Mouse (Mus musculus): ENCODE data around the gene Hook1. TPM values are rescaled to one million over a fixed set of nuclear protein-coding genes. Genes with fewer than 3 reads are reported as not detected.

Hook1 gene
- 7.6 and 10.2 TPM in 2 replicates for polyA plus RNA-seq (2012; rRNA removed)

DNA sequence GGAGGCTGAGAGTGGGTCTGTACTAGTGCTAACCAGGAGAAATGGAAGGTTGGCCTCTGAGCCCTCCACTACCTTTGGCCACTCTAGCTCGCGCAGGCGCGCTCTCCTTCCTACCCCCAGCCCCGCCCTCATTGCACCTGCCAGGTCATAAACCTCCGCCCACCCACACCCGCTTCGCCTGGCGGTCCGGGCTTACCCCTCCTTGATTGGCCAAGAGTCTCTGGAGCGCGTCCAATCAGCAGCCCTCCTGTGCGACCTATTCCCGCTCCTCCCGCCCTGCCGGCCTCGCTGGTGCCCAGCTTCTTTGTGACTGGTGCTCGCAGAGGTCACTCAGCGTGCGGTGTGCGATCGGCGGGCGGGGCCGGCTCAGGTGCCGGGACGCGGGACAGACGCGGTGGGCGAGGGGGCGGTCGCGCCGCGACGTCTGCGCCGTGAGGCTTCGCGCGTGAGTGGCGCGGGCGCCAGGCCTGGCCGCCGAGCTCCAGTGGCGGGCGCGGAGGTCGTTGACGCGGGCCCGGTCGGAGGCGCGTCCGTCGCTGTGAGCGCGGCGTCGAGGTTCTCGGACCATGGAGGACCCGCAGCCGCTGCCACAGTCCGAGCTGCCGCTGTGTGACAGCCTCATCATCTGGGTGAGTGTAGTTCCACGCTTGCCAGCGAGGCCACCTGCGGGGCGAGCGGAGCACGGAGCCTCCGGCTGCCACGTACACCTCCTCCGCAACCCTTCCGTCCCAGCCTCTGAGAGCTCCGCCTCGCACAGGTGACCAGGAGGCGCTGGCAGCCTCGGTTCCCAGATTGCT is at the start of gene Hook1:
Hook1 (plus strand) TSS at position 313 of the 797 bp plus-strand sequence.
- no peaks in the 10 kb centered on the region for H3K36me3 ChIP-seq (ENCODE audit: control insufficient read depth, insufficient read depth, low read length)
- H3K27ac ChIP-seq (ENCODE audit: insufficient read depth, low read depth, low read length), result peak within 1 kb of the TSS; percentile 91
- DNase-seq, result peak; percentile 98
- no peaks in the 10 kb centered on the region; the same call in 1 of the 2 replicates for H3K4me1 ChIP-seq (ENCODE audit: control insufficient read depth, insufficient read depth, low read length)
- WGBS, result 1% methylated on average over 82 of the region's 82 CpGs
- TF ChIP-seq CTCF (conservative IDR thresholded peaks at IDR 0.05; ENCODE audit: insufficient read depth, insufficient read length, low read depth, low read length) (no peak), POLR2A (IDR thresholded peaks at IDR 0.05; ENCODE audit: low read depth, low read length) (peak; percentile 51)
- no peaks in the 10 kb centered on the region for H3K27me3 ChIP-seq (replicated peaks; ENCODE audit: control insufficient read depth, insufficient read depth, low read length)
- H3K4me3 ChIP-seq (ENCODE audit: insufficient read depth, low read depth, low read length), result peak within 1 kb of the TSS; percentile 100

DNA sequence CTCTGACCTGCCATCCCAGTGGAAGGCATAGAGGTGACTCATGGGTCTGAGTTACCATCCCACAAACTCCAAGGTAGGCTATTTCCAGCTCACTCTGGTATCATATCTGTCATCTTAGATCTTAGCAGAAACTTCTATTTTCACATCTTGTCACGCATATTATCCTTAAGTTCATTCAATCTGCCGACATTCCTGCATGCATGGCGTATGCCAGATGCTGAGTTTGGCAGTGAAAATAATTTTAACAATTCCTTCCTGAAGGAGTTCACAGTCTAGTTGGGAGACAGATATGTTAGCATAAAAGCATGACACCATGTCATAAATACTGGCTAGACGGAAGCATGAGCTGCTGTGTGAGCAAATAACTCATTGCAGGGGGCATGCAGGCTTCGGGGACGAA is 49.3 kb upstream of the Hook1 start:
- WGBS, result 67% methylated on average over 6 of the region's 6 CpGs
- Histone ChIP-seq H3K4me3 (ENCODE audit: insufficient read depth, low read depth, low read length) (no peak overlapping the region), H3K27ac (ENCODE audit: insufficient read depth, low read depth, low read length) (no peak overlapping the region), H3K27me3 (replicated peaks; ENCODE audit: control insufficient read depth, insufficient read depth, low read length) (no peaks in the 10 kb centered on the region), H3K4me1 (ENCODE audit: control insufficient read depth, insufficient read depth, low read length) (no peaks in the 10 kb centered on the region), H3K36me3 (ENCODE audit: control insufficient read depth, insufficient read depth, low read length) (no peaks in the 10 kb centered on the region)
- TF ChIP-seq CTCF (conservative IDR thresholded peaks at IDR 0.05; ENCODE audit: insufficient read depth, insufficient read length, low read depth, low read length) (no peak), POLR2A (IDR thresholded peaks at IDR 0.05; ENCODE audit: low read depth, low read length) (no peak)
- no peak for DNase-seq

DNA sequence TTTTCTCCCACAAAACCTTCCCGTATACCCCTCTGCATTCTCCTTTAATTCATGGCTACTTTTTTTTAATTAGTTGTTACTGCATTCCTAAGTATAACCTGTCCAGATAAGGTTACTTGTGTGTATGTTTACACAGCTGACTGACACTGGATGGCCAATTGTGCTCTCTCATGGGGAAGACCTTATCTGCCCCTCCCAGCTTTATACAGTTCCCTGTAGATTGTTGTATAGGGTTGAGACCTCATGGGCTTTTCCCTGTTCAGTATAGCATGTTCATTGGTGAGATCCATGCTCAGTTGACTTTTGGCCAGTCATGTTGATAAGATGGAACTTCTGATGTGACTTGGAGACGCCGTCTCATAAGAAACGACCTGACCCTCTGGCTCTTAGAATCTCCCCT is 46.6 kb upstream of the Hook1 start:
- no peaks in the 10 kb centered on the region for H3K27me3 ChIP-seq (replicated peaks; ENCODE audit: control insufficient read depth, insufficient read depth, low read length)
- 71% methylated on average over 4 of the region's 4 CpGs for WGBS
- TF ChIP-seq CTCF (conservative IDR thresholded peaks at IDR 0.05; ENCODE audit: insufficient read depth, insufficient read length, low read depth, low read length) (no peak), POLR2A (IDR thresholded peaks at IDR 0.05; ENCODE audit: low read depth, low read length) (no peak)
- H3K36me3 ChIP-seq (ENCODE audit: control insufficient read depth, insufficient read depth, low read length), result no peaks in the 10 kb centered on the region
- no peaks in the 10 kb centered on the region for H3K4me1 ChIP-seq (ENCODE audit: control insufficient read depth, insufficient read depth, low read length)
- H3K27ac ChIP-seq (ENCODE audit: insufficient read depth, low read depth, low read length), result no peak overlapping the region
- DNase-seq, result no peak
- no peak overlapping the region for H3K4me3 ChIP-seq (ENCODE audit: insufficient read depth, low read depth, low read length)

DNA sequence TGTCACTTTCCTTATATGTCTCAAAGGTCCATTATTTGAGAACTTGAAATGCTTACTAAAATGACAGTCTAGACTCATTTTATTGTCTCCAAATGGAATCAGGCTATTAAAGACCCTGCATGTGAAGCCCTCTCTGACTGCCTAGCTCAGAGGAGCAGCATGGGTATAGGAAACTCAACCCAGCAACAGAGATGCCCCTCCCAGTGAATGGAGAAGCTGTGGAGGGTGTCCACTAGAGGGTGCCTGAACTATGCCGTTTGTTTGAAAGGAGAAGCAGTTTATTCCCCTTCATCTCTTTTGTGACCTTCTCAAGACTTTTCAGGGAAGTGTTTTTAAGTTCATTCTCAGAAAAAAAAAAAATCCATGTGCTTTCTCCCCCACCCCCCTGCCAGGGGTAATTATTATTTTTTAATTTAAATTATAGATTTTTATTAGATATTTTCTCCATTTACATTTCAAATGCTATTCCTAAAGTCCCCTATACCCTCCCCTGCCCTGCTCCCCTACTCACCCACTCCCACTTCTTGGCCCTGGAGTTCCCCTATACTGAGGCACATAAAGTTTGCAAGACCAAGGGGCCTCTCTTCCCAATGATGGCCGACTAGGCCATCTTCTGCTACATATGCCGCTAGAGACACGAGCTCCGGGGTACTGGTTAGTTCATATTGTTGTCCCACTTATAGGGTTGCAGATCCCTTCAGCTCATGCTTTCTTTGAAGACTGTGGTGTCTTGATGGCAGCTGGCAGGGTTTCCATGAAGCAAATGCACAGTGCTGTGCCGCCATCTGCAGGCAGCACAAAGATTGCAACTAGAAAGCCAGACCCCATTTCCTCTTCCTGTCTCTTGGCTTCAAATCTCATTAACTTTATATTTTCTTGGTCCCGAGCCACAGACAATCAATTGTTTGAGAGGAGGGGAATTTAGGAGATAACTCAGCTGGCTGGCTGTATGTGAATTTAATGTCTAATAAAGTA is 42.5 kb upstream of the Hook1 start:
- WGBS, result 16% methylated on average over 7 of the region's 7 CpGs
- H3K4me3 ChIP-seq (ENCODE audit: insufficient read depth, low read depth, low read length), result no peak overlapping the region
- DNase-seq, result peak; percentile 60
- H3K4me1 ChIP-seq (ENCODE audit: control insufficient read depth, insufficient read depth, low read length), result no peaks in the 10 kb centered on the region
- H3K27me3 ChIP-seq (replicated peaks; ENCODE audit: control insufficient read depth, insufficient read depth, low read length), result no peaks in the 10 kb centered on the region
- H3K36me3 ChIP-seq (ENCODE audit: control insufficient read depth, insufficient read depth, low read length), result no peaks in the 10 kb centered on the region
- H3K27ac ChIP-seq (ENCODE audit: insufficient read depth, low read depth, low read length), result no peak overlapping the region
- TF ChIP-seq POLR2A (IDR thresholded peaks at IDR 0.05; ENCODE audit: low read depth, low read length) (no peak), CTCF (conservative IDR thresholded peaks at IDR 0.05; ENCODE audit: insufficient read depth, insufficient read length, low read depth, low read length) (peak; percentile 87)

DNA sequence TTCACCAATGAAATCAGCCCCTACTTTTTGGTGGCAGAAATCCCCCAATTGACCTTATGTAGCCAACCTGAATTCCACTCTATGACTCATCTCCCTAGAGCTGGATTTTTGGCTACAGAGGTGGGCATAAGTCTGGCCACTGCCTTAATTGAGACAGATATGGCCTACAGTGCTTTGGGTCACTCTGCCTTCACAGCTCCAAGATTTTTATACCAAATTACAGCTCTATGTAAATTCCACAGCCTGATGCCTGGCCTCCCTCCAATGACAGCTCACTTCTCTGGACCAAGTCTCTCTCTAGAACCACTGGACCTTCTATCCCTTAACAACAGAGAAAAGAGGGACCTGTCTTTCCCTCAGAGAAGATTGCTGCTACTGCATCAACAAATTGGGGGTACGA is 38.2 kb upstream of the Hook1 start:
- no peaks in the 10 kb centered on the region for H3K27me3 ChIP-seq (replicated peaks; ENCODE audit: control insufficient read depth, insufficient read depth, low read length)
- no peaks in the 10 kb centered on the region for H3K36me3 ChIP-seq (ENCODE audit: control insufficient read depth, insufficient read depth, low read length)
- H3K4me1 ChIP-seq (ENCODE audit: control insufficient read depth, insufficient read depth, low read length), result peaks cover 2% of the 10 kb centered on the region; the same call in 1 of the 2 replicates
- H3K4me3 ChIP-seq (ENCODE audit: insufficient read depth, low read depth, low read length), result no peak overlapping the region
- H3K27ac ChIP-seq (ENCODE audit: insufficient read depth, low read depth, low read length), result no peak overlapping the region
- TF ChIP-seq CTCF (conservative IDR thresholded peaks at IDR 0.05; ENCODE audit: insufficient read depth, insufficient read length, low read depth, low read length) (no peak), POLR2A (IDR thresholded peaks at IDR 0.05; ENCODE audit: low read depth, low read length) (no peak)
- no peak for DNase-seq
- 92% methylated on average over 1 of the region's 1 CpGs for WGBS

DNA sequence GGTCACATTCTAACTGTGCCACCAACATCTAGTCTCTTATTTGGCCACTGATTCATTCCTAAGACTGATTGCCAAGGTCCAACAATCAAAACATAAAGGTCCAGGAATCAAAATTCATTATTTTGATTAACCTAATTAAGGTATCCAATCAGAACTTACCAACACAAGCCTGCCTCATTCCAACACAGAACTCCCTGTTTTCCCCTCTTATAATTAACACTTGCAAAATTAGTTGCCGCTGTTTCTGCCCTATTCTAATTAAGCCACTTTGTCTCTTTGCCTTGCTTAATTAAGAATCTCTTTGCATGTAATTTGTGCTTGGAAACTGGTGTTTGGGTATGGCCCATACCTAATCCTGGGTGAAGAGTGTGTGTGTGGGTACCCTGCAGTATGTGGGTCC is 37.1 kb upstream of the Hook1 start:
- H3K27me3 ChIP-seq (replicated peaks; ENCODE audit: control insufficient read depth, insufficient read depth, low read length), result no peaks in the 10 kb centered on the region
- no peak overlapping the region for H3K27ac ChIP-seq (ENCODE audit: insufficient read depth, low read depth, low read length)
- H3K4me1 ChIP-seq (ENCODE audit: control insufficient read depth, insufficient read depth, low read length), result peaks cover 11% of the 10 kb centered on the region; the same call in 1 of the 2 replicates
- DNase-seq, result no peak
- TF ChIP-seq POLR2A (IDR thresholded peaks at IDR 0.05; ENCODE audit: low read depth, low read length), result no peak
- no peak for TF ChIP-seq CTCF (conservative IDR thresholded peaks at IDR 0.05; ENCODE audit: insufficient read depth, insufficient read length, low read depth, low read length)
- 81% methylated on average over 1 of the region's 1 CpGs for WGBS
- H3K4me3 ChIP-seq (ENCODE audit: insufficient read depth, low read depth, low read length), result no peak overlapping the region
- H3K36me3 ChIP-seq (ENCODE audit: control insufficient read depth, insufficient read depth, low read length), result no peaks in the 10 kb centered on the region
